Mouse (Mus musculus): ENCODE data around the gene Tlx2. TPM values are rescaled to one million over a fixed set of nuclear protein-coding genes. Genes with fewer than 3 reads are reported as not detected.

The Tlx2 gene
- polyA plus RNA-seq, 1 experiment from 2014 or later: not detected

DNA sequence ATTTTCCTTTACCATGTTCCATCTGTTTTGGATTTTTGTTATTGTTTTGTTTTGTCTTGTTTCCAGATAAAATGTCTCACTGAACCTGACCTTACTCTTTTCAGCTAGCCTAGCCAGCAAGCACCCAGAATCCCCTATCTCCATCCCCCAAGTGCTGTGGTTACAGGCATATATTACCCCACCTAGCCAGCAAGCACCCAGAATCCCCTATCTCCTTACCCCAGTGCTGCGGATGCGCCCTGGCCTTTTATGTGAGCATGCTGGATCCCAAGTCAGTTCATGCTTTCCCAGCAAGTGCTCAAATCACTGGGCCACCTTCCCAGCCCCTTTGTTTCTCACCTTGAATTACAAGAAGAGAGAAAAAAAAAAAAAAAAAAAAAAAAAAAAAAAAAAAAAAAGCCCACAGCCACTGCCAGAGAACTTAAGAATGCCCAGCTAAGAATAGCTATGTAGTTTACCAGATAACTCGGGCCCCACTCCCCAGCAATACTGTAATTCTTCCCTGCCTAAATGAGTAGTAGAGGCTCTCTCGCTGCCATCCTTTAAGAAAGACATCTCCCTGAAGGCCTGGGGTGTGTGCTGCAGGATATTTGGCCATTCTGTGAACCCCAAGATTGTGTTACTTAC, 41.5 kb upstream of the Tlx2 start:
- H3K36me3 ChIP-seq (replicated peaks; ENCODE audit: control insufficient read depth, insufficient read depth): peaks cover 21% of the 10 kb centered on the region
- H3K4me1 ChIP-seq (replicated peaks; ENCODE audit: control insufficient read depth, insufficient read depth, low read length): peaks cover 33% of the 10 kb centered on the region
- H3K9ac ChIP-seq: no peak overlapping the region
- DNase-seq (ENCODE audit: low spot score) (no peak), ATAC-seq (ENCODE audit: low FRiP score) (no peak)
- no peak overlapping the region for H3K4me2 ChIP-seq (replicated peaks)
- no peaks in the 10 kb centered on the region for H3K27me3 ChIP-seq (ENCODE audit: control insufficient read depth, insufficient read depth, low read length)
- no peaks in the 10 kb centered on the region for H3K9me3 ChIP-seq (ENCODE audit: control insufficient read depth, low read length)
- no peak overlapping the region for H3K4me3 ChIP-seq (replicated peaks; ENCODE audit: low read length)
- no peak overlapping the region for H3K27ac ChIP-seq
- WGBS: 94% methylated on average over 4 of the region's 4 CpGs

DNA sequence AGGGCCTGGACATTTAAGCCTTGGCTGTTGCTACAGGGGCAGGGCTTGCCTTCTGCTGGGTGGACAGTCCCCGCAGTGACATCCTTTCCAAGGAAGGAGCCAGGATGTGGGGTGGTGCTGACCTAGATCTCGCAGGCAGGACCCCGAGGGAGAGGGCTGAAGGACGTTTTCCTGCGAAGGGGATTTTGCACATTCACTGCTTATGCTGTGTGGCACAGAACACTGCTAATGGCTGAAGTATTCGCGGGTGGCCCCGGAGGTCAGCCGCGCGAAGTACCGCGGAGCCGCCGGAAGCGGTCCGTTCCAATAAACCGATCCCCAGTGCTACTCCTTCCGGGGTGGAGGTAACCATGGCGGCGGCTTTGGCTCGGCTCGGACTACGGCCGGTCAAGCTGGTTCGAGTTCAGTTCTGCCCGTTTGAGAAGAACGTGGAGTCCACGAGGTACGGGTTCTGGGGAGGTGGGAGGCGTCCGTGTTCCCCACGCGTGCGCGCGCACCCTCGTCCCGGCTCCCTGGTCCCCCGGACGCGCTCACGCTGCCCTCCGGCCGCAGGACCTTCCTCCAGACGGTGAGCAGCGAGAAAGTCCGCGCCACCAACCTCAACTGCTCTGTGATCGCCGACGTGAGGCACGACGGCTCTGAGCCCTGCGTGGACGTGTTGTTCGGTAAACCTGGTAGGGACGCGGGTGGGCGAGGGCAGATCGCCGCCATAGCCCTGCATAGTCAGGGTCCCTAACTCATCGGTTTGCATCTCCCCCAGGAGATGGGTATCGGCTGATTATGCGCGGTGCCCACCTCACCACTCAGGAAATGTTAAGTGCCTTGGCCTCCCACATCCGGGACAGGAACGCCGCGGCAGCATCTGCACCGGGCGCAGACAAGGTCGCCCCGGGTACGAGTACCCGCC, 38.9 kb upstream of the Tlx2 start, which contains the start of gene Mrpl53:
Gene Mrpl53 (plus strand): TSS at position 279 of the 907 bp plus-strand sequence.
- Histone ChIP-seq H3K36me3 (replicated peaks; ENCODE audit: control insufficient read depth, insufficient read depth) (peaks cover 25% of the 10 kb centered on the region), H3K4me3 (replicated peaks; ENCODE audit: low read length) (peak within 1 kb of the TSS; percentile 84), H3K4me2 (replicated peaks) (peak within 1 kb of the TSS; percentile 75), H3K9me3 (ENCODE audit: control insufficient read depth, low read length) (no peaks in the 10 kb centered on the region), H3K27ac (peak within 1 kb of the TSS; percentile 83), H3K4me1 (replicated peaks; ENCODE audit: control insufficient read depth, insufficient read depth, low read length) (peaks cover 20% of the 10 kb centered on the region), H3K9ac (peak within 1 kb of the TSS; percentile 92), H3K27me3 (ENCODE audit: control insufficient read depth, insufficient read depth, low read length) (no peaks in the 10 kb centered on the region)
- peak; percentile 80 for DNase-seq (ENCODE audit: low spot score)
- ATAC-seq (ENCODE audit: low FRiP score): peak; percentile 88
- WGBS: under 1% methylated on average over 76 of the region's 76 CpGs

DNA sequence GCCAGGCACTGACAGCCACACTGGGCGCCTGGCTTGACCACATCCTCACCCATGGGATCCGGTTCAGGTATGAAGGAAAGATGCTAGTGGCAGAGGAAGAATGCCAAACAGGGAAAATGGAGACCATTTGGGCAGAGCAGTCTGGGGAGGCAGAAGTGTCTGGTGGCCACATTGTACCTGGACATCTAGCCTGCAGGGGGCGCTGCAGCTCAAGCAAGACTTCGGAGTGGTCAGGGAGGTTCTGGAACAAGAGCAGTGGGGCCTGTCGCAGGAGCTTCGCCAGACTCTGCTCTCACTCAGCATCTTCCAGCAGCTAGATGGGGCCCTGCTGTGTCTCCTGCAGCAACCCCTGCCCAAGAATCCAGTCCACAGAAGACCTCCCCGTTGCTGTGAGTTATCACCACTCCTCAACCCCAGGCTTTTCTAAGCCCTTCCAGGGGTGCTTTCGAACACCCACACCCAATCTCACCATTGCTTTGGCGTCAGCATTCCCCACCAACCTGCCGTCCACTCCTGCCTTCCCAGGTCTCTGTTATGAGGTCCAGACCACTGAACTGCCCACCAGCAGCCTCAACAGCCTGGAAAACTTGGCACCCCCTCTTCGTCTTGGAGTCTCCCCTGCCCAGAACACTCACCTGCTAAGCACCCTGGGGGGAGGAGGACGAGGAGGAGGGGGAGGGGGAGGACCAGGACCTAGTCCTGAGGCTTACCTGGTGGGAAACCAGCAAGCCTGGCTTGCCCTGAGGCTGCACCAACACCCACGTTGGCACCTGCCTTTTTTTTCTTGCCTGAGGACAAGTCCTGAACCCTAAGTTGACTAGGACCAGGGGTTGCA, 37.7 kb upstream of the Tlx2 start:
- peaks cover 25% of the 10 kb centered on the region for H3K36me3 ChIP-seq (replicated peaks; ENCODE audit: control insufficient read depth, insufficient read depth)
- H3K4me1 ChIP-seq (replicated peaks; ENCODE audit: control insufficient read depth, insufficient read depth, low read length): peaks cover 27% of the 10 kb centered on the region
- DNase-seq (ENCODE audit: low spot score) (peak; percentile 63), ATAC-seq (ENCODE audit: low FRiP score) (0 out of 2 replicates have a peak, but pooled peaks have one; percentile 1)
- H3K9ac ChIP-seq: peak overlapping the region; percentile 92
- H3K27ac ChIP-seq: peak overlapping the region; percentile 83; the same call in 1 of the 2 replicates
- no peaks in the 10 kb centered on the region for H3K27me3 ChIP-seq (ENCODE audit: control insufficient read depth, insufficient read depth, low read length)
- no peaks in the 10 kb centered on the region for H3K9me3 ChIP-seq (ENCODE audit: control insufficient read depth, low read length)
- peak overlapping the region; percentile 75 for H3K4me2 ChIP-seq (replicated peaks)
- 35% methylated on average over 13 of the region's 13 CpGs for WGBS
- peak overlapping the region; percentile 84; the same call in 1 of the 2 replicates for H3K4me3 ChIP-seq (replicated peaks; ENCODE audit: low read length)

DNA sequence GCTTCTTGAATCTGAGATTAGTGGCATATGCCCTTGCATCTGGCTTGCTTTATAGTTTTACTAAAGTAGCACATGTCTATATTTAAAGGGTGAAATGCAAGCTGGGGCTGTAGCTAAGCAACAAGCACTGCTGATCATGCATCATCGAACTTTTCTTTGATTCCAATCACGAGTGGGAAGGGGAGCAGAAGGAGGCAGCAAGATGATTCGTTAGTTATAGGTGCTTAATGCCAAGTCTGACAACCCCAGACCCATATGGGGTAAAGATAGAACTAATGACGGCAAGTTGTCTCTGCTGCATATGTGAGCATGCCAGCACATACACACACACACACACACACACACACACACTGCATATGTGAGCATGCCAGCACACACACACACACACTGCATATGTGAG, 34.1 kb upstream of the Tlx2 start:
- Histone ChIP-seq H3K9ac (no peak overlapping the region), H3K9me3 (ENCODE audit: control insufficient read depth, low read length) (no peaks in the 10 kb centered on the region), H3K4me1 (replicated peaks; ENCODE audit: control insufficient read depth, insufficient read depth, low read length) (peaks cover 24% of the 10 kb centered on the region), H3K4me2 (replicated peaks) (no peak overlapping the region), H3K36me3 (replicated peaks; ENCODE audit: control insufficient read depth, insufficient read depth) (peaks cover 18% of the 10 kb centered on the region), H3K27me3 (ENCODE audit: control insufficient read depth, insufficient read depth, low read length) (no peaks in the 10 kb centered on the region), H3K27ac (no peak overlapping the region), H3K4me3 (replicated peaks; ENCODE audit: low read length) (no peak overlapping the region)
- no peak for ATAC-seq (ENCODE audit: low FRiP score)
- no peak for DNase-seq (ENCODE audit: low spot score)
- 60% methylated on average over 4 of the region's 4 CpGs for WGBS

DNA sequence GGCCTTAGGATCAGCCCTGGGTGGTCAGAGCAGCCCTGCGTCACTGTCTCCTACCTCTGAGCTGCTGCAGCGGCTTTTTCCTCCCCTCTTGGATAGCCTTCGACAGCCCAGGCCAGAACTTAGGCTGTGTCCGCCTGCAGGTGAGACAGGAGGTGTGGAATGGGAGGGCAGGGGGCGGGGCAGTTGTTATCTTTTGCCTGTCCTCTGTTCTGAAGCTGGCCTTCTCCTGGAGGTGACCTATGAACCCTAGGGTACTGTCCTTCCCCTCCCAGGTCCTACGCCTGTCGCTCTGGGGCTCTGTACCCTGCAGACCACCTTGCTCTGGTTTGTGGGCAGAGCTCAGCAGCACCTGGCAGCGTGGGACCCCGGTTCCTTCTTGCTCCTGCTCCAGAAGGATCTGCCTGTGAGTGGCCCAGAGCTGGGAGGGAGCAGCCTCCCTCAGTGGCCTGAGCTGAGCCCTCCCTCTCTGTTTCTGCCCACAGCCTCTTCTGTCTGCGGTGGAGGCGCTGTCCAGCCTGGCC, 33.1 kb upstream of the Tlx2 start:
- ATAC-seq (ENCODE audit: low FRiP score): no peak
- no peak for DNase-seq (ENCODE audit: low spot score)
- H3K27ac ChIP-seq: no peak overlapping the region
- H3K9ac ChIP-seq: peak overlapping the region; percentile 75
- no peaks in the 10 kb centered on the region for H3K9me3 ChIP-seq (ENCODE audit: control insufficient read depth, low read length)
- WGBS: 51% methylated on average over 11 of the region's 11 CpGs
- peaks cover 18% of the 10 kb centered on the region for H3K36me3 ChIP-seq (replicated peaks; ENCODE audit: control insufficient read depth, insufficient read depth)
- no peaks in the 10 kb centered on the region for H3K27me3 ChIP-seq (ENCODE audit: control insufficient read depth, insufficient read depth, low read length)
- H3K4me3 ChIP-seq (replicated peaks; ENCODE audit: low read length): peak overlapping the region; percentile 53
- H3K4me1 ChIP-seq (replicated peaks; ENCODE audit: control insufficient read depth, insufficient read depth, low read length): peaks cover 18% of the 10 kb centered on the region
- peak overlapping the region; percentile 95 for H3K4me2 ChIP-seq (replicated peaks)

DNA sequence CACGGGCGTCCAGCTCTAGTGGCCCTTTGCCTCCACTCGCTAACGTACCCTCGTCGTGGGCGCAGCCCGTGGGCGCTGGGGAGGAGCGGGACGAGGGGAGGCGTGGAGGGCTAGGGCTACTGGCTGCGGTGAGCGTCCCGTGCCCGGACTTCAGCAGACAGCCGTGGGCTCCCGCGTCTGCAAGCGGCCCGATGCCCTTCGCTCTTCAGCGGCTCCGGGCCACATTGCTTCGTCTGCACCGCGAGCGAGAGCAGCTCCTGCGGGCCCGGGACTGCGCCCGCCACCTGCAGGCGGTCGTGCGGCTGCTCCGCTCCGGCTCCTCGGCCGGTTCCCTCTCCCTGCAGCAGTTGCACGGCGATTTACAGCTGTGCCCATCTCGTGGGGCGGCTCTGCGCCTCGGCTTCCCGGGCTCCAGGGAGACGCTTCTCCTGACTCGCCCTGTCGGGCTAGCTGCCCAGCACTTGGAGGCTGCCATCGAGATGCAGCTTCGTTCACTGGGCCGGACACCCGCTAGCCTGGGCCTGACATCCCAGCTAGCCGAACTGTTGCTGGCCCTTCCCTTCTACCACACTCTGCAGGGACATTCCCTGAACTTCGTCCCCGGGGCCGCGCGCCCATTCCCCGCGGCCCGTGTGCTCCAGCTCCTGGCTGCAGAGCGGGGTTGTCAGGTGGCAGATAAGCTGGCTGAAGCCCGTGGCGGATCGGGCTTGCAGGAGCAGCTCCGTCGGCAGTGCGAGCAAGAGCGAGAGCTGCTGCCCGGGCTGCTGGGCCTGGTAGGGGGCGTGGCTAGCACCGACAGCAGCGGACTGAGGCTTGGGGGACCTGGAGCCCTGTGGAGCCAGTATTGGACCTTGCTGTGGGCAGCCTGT, 31.8 kb upstream of the Tlx2 start:
- peak overlapping the region; percentile 95 for H3K4me2 ChIP-seq (replicated peaks)
- under 1% methylated on average over 73 of the region's 74 CpGs for WGBS

DNA sequence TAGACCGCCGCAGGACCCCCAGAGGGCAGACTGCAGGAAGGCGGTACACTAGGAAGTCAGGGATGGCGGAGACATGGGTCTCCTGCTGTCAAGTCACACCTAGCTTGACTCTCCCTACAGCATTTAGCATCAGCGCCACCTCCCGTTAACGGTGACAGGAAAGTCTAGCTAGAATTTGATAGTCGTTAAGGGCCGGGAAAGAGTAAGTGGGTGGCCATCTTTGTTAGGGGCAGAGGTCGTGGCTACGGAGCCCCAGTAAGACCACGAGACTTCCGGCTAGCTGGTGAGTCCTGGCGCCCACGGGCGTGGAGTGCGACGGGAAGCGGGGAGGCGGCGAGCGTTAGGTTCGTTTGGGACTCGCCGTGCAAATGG, 31.2 kb upstream of the Tlx2 start, which contains the start of the genes Ccdc142 and Gm42688:
Gene Ccdc142 (plus strand): TSS at position 286 of the 372 bp plus-strand sequence.
Gene Gm42688 (plus strand): TSS at position 302 of the 372 bp plus-strand sequence.
- DNase-seq (ENCODE audit: low spot score) (peak; percentile 85), ATAC-seq (ENCODE audit: low FRiP score) (peak; percentile 88)
- Histone ChIP-seq H3K9me3 (ENCODE audit: control insufficient read depth, low read length) (no peaks in the 10 kb centered on the region), H3K27me3 (ENCODE audit: control insufficient read depth, insufficient read depth, low read length) (no peaks in the 10 kb centered on the region), H3K4me1 (replicated peaks; ENCODE audit: control insufficient read depth, insufficient read depth, low read length) (peaks cover 12% of the 10 kb centered on the region), H3K27ac (peak within 1 kb of the TSS; percentile 63), H3K36me3 (replicated peaks; ENCODE audit: control insufficient read depth, insufficient read depth) (peaks cover 3% of the 10 kb centered on the region; the same call in 1 of the 2 replicates), H3K4me2 (replicated peaks) (peak within 1 kb of the TSS; percentile 95), H3K4me3 (replicated peaks; ENCODE audit: low read length) (peak within 1 kb of the TSS; percentile 53), H3K9ac (peak within 1 kb of the TSS; percentile 75)
- under 1% methylated on average over 25 of the region's 25 CpGs for WGBS

More for the DNA sequence above, 31.8 kb upstream of the Tlx2 start:
- H3K27ac ChIP-seq: peak overlapping the region; percentile 63
- H3K27me3 ChIP-seq (ENCODE audit: control insufficient read depth, insufficient read depth, low read length): no peaks in the 10 kb centered on the region
- peaks cover 7% of the 10 kb centered on the region for H3K36me3 ChIP-seq (replicated peaks; ENCODE audit: control insufficient read depth, insufficient read depth)
- DNase-seq (ENCODE audit: low spot score) (peak; percentile 58), ATAC-seq (ENCODE audit: low FRiP score) (peak; percentile 79)
- peak overlapping the region; percentile 75 for H3K9ac ChIP-seq
- peaks cover 12% of the 10 kb centered on the region for H3K4me1 ChIP-seq (replicated peaks; ENCODE audit: control insufficient read depth, insufficient read depth, low read length)
- H3K9me3 ChIP-seq (ENCODE audit: control insufficient read depth, low read length): no peaks in the 10 kb centered on the region
- H3K4me3 ChIP-seq (replicated peaks; ENCODE audit: low read length): peak overlapping the region; percentile 53

- no peak overlapping the region for H3K9ac ChIP-seq
- DNase-seq (ENCODE audit: low spot score): no peak
- H3K27ac ChIP-seq: no peak overlapping the region
- peaks cover 11% of the 10 kb centered on the region for H3K4me1 ChIP-seq (replicated peaks; ENCODE audit: control insufficient read depth, insufficient read depth, low read length)
- H3K4me3 ChIP-seq (replicated peaks; ENCODE audit: low read length): no peak overlapping the region
- no peak for ATAC-seq (ENCODE audit: low FRiP score)
- no peaks in the 10 kb centered on the region for H3K36me3 ChIP-seq (replicated peaks; ENCODE audit: control insufficient read depth, insufficient read depth)
- no peaks in the 10 kb centered on the region for H3K9me3 ChIP-seq (ENCODE audit: control insufficient read depth, low read length)
- H3K4me2 ChIP-seq (replicated peaks): no peak overlapping the region
- 59% methylated on average over 2 of the region's 2 CpGs for WGBS
- no peaks in the 10 kb centered on the region for H3K27me3 ChIP-seq (ENCODE audit: control insufficient read depth, insufficient read depth, low read length)
Observed at GRCm38 (mm10) chr6:83098411-83098810, 28.3 kb upstream of the Tlx2 start.

All from hindbrain, embryonic 14.5 days (tissue).